Mouse (Mus musculus): ENCODE data around the gene Dbt.
A peak's percentile ranks its signal among the peaks of the same experiment; 100 is the strongest.
"Not testable (repeated sequence)": the region's sequence is repeated elsewhere in the genome, so short reads cannot be mapped to it uniquely, and the experiment has no call there.

Dbt gene

DNA sequence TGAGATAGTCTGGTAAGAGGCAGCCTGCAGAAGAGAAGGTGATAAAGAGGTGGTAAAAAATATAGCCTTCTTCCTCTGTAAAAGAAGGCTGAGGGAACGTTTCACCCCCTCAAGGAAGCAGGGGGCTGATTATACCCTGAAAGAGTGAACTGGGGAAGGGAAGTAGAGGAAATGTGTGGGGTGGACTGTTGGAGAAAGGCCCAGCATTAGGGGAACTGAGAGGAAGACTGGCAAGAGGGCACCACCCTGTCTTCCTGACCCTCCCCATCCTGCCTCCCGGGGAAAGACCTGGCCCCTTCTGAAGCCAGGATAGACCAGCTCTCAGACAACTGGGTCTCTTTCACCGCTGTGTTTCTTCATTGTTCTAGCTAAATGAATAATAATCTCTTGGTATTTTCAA lies 29.7 kb downstream of the Dbt start:
- no peak for DNase-seq

DNA sequence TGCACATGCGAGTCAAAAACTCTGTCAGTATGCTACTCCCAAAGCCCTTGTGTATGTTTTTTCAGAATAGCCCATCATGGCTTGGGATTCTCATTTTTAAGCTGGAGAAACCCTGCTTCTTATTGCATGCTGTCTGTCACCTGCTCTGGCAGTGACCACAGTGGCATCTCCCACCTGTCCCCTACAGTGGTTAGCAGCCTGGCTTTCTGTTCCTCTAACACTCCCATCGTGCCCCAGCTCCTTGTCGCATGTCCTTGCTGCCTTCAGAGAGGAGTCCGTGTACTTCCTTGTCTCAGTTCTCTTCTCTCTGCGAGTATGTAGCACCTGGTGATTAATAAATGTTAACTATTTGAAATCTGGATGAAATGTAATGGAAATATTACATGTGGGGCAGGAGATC lies 34.6 kb downstream of the Dbt start:
- no peak for DNase-seq

DNA sequence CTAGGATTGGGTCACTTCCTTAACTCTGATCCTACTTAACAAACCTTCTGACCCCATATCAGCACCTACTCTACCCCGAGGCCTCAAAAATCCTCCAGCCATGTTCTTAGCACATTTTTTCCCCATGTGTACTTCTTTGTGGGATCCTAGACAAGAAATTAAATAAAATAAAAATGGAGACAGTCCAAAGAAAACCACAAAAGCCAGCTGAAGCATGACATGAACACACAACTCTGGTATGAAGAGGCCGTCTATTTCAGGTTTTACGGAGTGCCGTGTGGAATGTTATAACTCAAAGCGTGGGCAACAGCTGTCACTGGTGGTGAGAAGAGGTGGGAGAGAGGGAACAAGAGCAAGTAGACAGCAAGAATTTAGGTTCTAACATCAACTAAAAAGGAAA lies 38.5 kb downstream of the Dbt start:
- DNase-seq: no peak

DNA sequence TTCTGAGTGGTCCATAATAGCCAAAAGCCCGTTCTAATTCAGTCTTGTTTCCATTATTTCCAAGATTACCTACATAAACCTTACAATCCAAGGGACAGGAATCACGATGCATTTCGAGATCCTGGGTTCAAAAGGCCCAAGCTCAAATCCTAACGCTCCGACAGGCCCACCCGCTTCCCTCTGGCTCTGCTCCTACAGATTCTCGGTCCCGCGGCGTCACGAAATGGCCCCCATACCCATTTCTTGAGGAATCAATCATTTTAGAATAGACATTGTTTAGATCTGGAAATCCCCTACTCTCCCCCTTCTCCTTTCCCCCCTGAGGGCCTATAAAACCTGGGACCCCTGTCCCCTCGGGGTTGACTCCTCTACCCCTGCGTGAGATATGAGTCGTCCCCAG lies 48.4 kb downstream of the Dbt start:
- not testable (repeated sequence) for DNase-seq

DNA sequence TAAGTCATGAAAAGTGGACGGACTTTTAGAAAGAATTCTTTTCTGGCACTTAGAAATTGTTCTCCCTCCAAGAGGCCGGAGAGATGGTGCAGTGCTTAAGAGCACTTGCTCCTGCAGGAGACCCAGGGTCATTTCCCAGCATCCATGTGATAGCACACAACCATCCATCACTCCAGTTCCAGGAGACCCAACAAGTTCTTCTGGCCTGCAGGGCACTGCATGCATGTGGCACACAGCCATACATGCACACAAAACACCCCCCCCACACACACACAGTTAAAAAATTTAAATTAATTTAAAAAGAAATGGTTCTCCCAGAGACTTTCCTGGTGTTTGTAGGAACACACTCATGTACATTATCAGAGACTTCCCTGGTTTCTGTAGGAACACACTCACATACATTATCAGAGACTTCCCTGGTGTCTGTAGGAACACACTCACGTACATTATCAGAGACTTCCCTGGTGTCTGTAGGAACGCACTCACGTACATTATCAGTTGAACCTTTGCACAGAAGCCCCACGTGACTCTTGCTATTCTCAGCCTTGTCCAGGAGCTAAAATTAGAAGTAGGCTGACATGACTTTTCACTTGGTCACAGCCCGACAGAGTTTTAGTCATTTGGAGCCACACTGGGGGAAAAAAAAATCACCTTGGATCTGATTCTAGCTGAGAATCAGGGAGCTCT lies 49.7 kb downstream of the Dbt start, which contains the start of gene Lrrc39:
Gene Lrrc39, plus strand, starts transcription at position 566 of the 687 bp plus-strand sequence.
- no peak for DNase-seq

DNA sequence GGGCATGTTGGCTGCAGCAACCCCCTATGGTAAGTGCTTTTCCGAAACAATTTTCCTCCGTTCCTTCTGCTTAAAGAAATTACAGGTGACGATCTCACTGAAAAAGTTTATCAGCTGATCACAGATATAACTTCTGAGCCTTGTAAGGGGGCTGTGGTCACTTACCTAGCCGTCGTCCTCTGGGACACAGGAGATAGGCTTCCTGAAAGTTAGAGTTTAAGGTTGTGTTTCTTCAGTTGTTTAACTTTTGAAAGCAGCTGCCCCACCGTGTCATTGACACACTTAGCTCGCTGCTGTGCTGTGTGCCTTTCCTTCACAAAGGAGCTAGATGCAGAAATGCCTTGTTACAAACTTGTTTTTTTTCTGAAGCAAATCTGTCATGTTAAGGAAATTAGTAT lies 50.2 kb downstream of the Dbt start:
- no peak for DNase-seq

DNA sequence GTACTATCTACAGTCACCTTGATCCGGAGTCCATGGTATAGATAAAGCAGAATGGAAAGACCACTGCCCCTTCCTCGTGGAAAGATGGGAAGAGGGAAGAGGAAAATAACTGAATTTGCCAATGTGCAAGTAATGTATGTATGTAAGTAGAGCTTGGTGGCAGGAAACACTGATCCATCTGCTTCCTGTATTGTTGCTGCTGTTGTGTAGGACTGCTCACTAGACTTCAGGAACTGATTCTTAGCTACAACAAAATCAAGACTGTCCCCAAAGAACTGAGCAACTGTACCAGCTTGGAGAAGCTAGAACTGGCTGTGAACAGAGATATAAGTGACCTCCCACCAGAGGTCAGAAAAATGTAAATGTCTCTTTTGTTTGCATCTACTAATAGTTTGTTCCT lies 57.8 kb downstream of the Dbt start:
- no peak for DNase-seq

DNA sequence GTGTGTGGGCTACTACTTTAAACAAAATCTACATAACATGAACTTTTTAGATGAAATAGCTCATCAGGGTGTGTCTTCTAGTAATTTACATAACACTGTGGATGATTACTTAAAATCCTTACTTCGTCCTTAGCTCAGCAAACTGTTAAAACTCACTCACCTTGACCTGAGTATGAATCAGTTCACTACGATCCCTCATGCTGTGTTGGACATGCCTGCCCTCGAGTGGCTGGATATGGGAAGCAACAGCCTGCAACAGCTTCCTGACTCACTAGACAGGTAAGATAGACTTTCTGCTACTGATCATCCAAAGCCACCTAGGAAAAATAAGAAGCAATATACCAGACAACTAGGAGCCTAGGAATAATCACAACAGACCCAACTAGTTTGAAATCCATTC lies 64.4 kb downstream of the Dbt start:
- no peak for DNase-seq

DNA sequence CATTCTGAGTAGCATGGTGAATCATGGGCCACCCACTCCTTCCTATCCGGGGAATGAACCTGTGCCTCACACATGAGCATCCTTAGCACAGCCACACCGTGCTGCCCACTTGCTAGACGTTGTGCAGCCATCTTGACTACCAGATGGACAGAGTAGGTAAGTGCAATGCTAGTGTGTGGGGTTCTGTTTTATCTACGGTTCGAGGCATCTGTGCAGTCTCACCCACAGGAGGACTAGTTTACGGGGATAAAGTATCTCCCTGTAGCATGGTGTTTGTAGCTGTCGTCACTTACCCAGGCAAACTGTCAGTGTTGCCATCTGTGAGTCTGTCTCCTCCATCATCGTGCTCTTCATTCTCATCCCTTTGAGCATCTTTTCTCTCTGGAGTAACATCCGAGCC lies 69.3 kb downstream of the Dbt start:
- DNase-seq: no peak

DNA sequence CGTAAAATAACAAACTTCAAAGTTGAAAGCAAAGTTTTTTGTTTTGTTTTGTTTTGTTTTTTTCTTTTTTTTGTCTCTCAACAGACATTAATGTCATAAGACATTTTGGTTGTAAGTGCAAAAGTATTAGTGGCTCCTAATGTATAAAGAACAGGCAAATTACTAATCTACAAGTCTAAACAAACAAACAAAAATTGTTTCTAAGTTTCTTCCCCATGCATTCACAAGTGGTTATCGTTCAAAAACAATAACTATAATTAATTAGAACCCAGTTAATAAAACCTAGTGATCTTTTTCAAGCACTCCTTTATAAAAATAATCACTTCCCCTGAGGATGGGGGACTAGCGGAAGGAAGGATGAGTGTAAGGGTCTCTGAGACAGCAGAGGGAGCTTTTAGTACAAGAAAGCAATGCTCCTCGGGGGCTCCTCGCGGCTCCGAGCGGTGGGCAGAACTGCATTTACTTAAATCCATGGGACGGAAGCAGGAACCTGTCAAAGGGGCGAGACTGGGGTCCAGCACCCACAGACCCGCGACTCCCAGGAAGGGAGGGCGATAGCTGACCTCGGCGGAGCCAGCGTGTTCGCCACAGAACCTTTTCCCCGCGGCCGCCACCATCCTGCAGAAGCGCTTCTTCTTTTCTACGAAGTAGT lies 81.3 kb downstream of the Dbt start:
- no peak for DNase-seq

DNA sequence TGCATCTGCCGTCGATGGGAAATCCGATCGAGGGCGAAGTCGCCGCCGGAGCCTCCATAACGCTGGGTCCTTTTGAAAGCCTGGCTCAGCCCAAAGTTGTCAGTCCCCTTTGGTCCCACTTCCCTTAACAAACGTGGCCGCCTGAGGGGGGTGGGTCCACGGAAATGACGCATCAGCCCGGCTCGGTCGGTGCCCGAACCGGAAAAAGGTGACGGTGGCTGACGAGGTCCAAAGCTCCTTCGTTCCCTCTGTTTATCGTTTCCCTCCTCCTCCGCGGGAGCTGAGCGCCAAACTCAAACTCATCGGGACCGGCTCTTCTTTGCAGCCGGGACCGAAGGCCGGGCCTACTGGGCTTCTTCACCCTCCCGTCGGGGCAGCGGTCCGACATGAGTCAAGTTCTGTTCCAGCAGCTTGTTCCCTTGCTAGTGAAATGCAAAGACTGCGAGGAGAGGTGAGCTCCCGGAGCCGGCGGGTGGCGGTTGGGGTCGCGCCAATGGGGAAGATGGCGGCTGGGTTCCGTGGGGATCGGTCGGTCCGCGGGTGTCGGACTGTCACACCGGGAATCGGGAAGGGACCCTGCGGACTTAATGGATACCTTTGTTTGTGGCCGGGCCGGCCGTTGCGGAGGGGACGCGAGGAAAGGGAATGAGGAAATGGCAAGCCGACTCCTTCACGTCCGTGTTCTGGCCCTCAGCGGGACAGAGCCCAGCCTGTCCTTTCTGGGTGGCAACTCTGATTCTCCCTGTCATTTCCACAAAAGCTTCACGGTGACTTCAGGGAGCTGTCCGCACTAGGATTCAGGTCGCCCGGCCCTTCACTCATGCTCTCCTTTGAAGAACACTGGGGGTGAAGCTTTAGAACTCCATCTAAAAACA lies 82.1 kb downstream of the Dbt start, which contains the start of gene Sass6:
Gene Sass6, plus strand, starts transcription at position 255 of the 875 bp plus-strand sequence.
- peak; percentile 89 to 94 for DNase-seq

DNA sequence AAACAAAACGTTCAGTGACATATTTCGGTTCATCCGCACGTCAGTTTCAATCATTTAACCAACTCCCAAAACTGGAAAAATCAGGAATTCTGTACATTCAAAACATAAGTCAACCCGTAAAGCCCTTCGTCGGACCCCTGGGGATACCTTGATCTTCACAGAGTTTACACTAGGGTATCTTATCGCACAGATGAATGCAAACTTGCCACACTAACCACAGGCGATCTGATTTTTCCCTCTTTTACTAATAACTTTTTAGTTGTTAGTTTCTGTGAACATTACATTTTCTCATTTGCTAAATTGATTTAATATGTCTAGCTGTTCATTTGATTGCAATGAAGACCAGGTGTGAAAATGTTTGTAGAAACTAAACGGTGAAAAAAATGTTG lies 82.7 kb downstream of the Dbt start:
- no peak for DNase-seq

All from thymus, adult 18-20 months (tissue).